Mouse (Mus musculus): ENCODE measurements around the gene Usp3.
A peak's percentile ranks its signal among the peaks of the same experiment; 100 is the strongest.

Gene Usp3

GRCm38 (mm10) chr9:66592708-66593612, at the start of gene Usp3:
Gene Usp3 (minus strand): TSS chr9:66593142.
- DNase-seq = peak; percentile 99

- peak; percentile 57 for DNase-seq
These were observed 47.5 kb upstream of the Usp3 start for GRCm38 (mm10) chr9:66640491-66640890.

GRCm38 (mm10) chr9:66639626-66640025, 46.7 kb upstream of the Usp3 start:
- DNase-seq = no peak

GRCm38 (mm10) chr9:66632441-66632840, 39.5 kb upstream of the Usp3 start:
- no peak for DNase-seq

GRCm38 (mm10) chr9:66630931-66631330, 38.0 kb upstream of the Usp3 start:
- DNase-seq = peak; percentile 37

- peak; percentile 63 for DNase-seq
These were observed 33.7 kb upstream of the Usp3 start for GRCm38 (mm10) chr9:66626661-66627060.

- no peak for DNase-seq
These were observed 33.1 kb upstream of the Usp3 start for GRCm38 (mm10) chr9:66625974-66626530.

GRCm38 (mm10) chr9:66624873-66625272, 31.9 kb upstream of the Usp3 start:
- DNase-seq = no peak

GRCm38 (mm10) chr9:66623627-66624026, 30.7 kb upstream of the Usp3 start:
- no peak for DNase-seq

GRCm38 (mm10) chr9:66620581-66620981, 27.6 kb upstream of the Usp3 start:
- peak; percentile 51 for DNase-seq

GRCm38 (mm10) chr9:66620055-66620454, 27.1 kb upstream of the Usp3 start:
- no peak for DNase-seq

- no peak for DNase-seq
These were observed 24.9 kb upstream of the Usp3 start for GRCm38 (mm10) chr9:66617812-66618211.

GRCm38 (mm10) chr9:66616858-66617257, 23.9 kb upstream of the Usp3 start:
- no peak for DNase-seq

GRCm38 (mm10) chr9:66615141-66615540, 22.2 kb upstream of the Usp3 start:
- DNase-seq = no peak

GRCm38 (mm10) chr9:66614547-66614946, 21.6 kb upstream of the Usp3 start:
- no peak for DNase-seq

GRCm38 (mm10) chr9:66613667-66614066, 20.7 kb upstream of the Usp3 start:
- no peak for DNase-seq

GRCm38 (mm10) chr9:66611478-66612093, 18.6 kb upstream of the Usp3 start:
- DNase-seq = peak; percentile 90

- DNase-seq = no peak
These were observed 15.9 kb upstream of the Usp3 start for GRCm38 (mm10) chr9:66608817-66609345.

- no peak for DNase-seq
These were observed 13.9 kb upstream of the Usp3 start for GRCm38 (mm10) chr9:66606851-66607250.

GRCm38 (mm10) chr9:66605876-66606750, 13.2 kb upstream of the Usp3 start:
- DNase-seq = peak; percentile 75

GRCm38 (mm10) chr9:66604349-66605206, 11.6 kb upstream of the Usp3 start:
- no peak for DNase-seq

- DNase-seq = no peak
These were observed 11.0 kb upstream of the Usp3 start for GRCm38 (mm10) chr9:66603907-66604306.
